Mouse (Mus musculus) midbrain, embryonic 10.5 days (tissue): ENCODE data around the gene Yif1b. TPM values are rescaled to one million over a fixed set of nuclear protein-coding genes. Genes with fewer than 3 reads are reported as not detected.

Experiments used
- DNase-seq: peaks from one replicate; pipeline ENCODE4 v3.0.0-alpha.2; 2017; ENCODE audit warnings: low spot score
- H3K27ac ChIP-seq: fragments of 300-500 bp; sonication (generic); replicated peaks from 2 replicates; pipeline ENCODE4 v1.5.1; 2016; ENCODE audit warnings: mild to moderate bottlenecking
- H3K27me3 ChIP-seq: fragments of 300-500 bp; sonication (generic); 2 replicates; pipeline ENCODE4 v1.6.1; 2016; ENCODE audit warnings: low read depth, mild to moderate bottlenecking; ENCODE audit not compliant: poor library complexity, severe bottlenecking
- H3K36me3 ChIP-seq: fragments of 300-500 bp; sonication (generic); 2 replicates; pipeline ENCODE4 v1.6.1; 2016; ENCODE audit warnings: mild to moderate bottlenecking, moderate library complexity
- H3K4me1 ChIP-seq: fragments of 300-500 bp; sonication (generic); 2 replicates; pipeline ENCODE4 v1.6.1; 2016
- H3K4me3 ChIP-seq: fragments of 300-500 bp; sonication (generic); 2 replicates; pipeline ENCODE4 v1.5.1; 2016; ENCODE audit warnings: mild to moderate bottlenecking, moderate library complexity
- H3K9me3 ChIP-seq: fragments of 300-500 bp; sonication (generic); replicated peaks from 2 replicates; pipeline ENCODE4 v1.6.1; 2016; ENCODE audit warnings: mild to moderate bottlenecking
- WGBS: fragments of 180-500 bp; shearing (Covaris S2); methylation state at CpG from one replicate; pipeline ENCODE4 v1.1.7; 2016; 5-methylcytosine and 5-hydroxymethylcytosine counted together
- polyA plus RNA-seq: library from polyadenylated mRNA; unstranded; fragments of >200 nt; fragmentation: Nextera tagmentation; extraction: Ambion mirVana; gene quantifications from 2 replicates; pipeline ENCODE4 v1.2.1, GENCODE M21; 2016

Yif1b gene
- polyA plus RNA-seq, 1 experiment from 2014 or later: 111 TPM

- Histone ChIP-seq H3K27me3 (peaks cover 29% of the 10 kb centered on the region), H3K36me3 (peaks cover 36% of the 10 kb centered on the region), H3K4me3 (peak overlapping the region; percentile 49), H3K4me1 (peaks cover 20% of the 10 kb centered on the region), H3K9me3 (no peaks in the 10 kb centered on the region), H3K27ac (no peak overlapping the region)
- WGBS: 23% methylated on average over 16 of the region's 16 CpGs
- DNase-seq: peak; percentile 79
These were observed 9.2 kb downstream of the Yif1b start for GRCm38 (mm10) chr7:29247314-29247700.

GRCm38 (mm10) chr7:29247706-29248105 is 9.6 kb downstream of the Yif1b start:
- H3K27ac ChIP-seq: peak overlapping the region; percentile 46
- DNase-seq: no peak
- 12% methylated on average over 19 of the region's 19 CpGs for WGBS

GRCm38 (mm10) chr7:29248261-29248841 is 10.2 kb downstream of the Yif1b start, which contains the start of gene 2200002D01Rik:
TSS of gene 2200002D01Rik (minus strand) at chr7:29248466.
- H3K27ac ChIP-seq: peak within 1 kb of the TSS; percentile 46
- H3K4me3 ChIP-seq: peak within 1 kb of the TSS; percentile 49
- H3K27me3 ChIP-seq: peaks cover 29% of the 10 kb centered on the region
- 8% methylated on average over 20 of the region's 20 CpGs for WGBS
- peaks cover 20% of the 10 kb centered on the region for H3K4me1 ChIP-seq
- H3K9me3 ChIP-seq: no peaks in the 10 kb centered on the region
- peak; percentile 45 for DNase-seq
- peaks cover 36% of the 10 kb centered on the region for H3K36me3 ChIP-seq

More at GRCm38 (mm10) chr7:29247706-29248105, 9.6 kb downstream of the Yif1b start:
- Histone ChIP-seq H3K36me3 (peaks cover 36% of the 10 kb centered on the region), H3K9me3 (no peaks in the 10 kb centered on the region), H3K27me3 (peaks cover 29% of the 10 kb centered on the region), H3K4me1 (peaks cover 20% of the 10 kb centered on the region), H3K4me3 (peak overlapping the region; percentile 49)

GRCm38 (mm10) chr7:29251166-29251565 is 13.0 kb downstream of the Yif1b start:
- DNase-seq: no peak
- Histone ChIP-seq H3K4me1 (peaks cover 25% of the 10 kb centered on the region), H3K27ac (no peak overlapping the region), H3K36me3 (peaks cover 11% of the 10 kb centered on the region), H3K27me3 (peaks cover 29% of the 10 kb centered on the region), H3K9me3 (no peaks in the 10 kb centered on the region), H3K4me3 (no peak overlapping the region)
- WGBS: 90% methylated on average over 3 of the region's 3 CpGs

GRCm38 (mm10) chr7:29253842-29254241 is 15.7 kb downstream of the Yif1b start:
- H3K9me3 ChIP-seq: no peaks in the 10 kb centered on the region
- no peaks in the 10 kb centered on the region for H3K36me3 ChIP-seq
- peaks cover 14% of the 10 kb centered on the region for H3K4me1 ChIP-seq
- H3K4me3 ChIP-seq: no peak overlapping the region
- DNase-seq: no peak
- peaks cover 9% of the 10 kb centered on the region for H3K27me3 ChIP-seq
- no peak overlapping the region for H3K27ac ChIP-seq
- 55% methylated on average over 5 of the region's 5 CpGs for WGBS

GRCm38 (mm10) chr7:29255875-29256274 is 17.7 kb downstream of the Yif1b start:
- DNase-seq: no peak
- WGBS: 85% methylated on average over 4 of the region's 4 CpGs
- no peaks in the 10 kb centered on the region for H3K27me3 ChIP-seq
- no peak overlapping the region for H3K4me3 ChIP-seq
- no peaks in the 10 kb centered on the region for H3K36me3 ChIP-seq
- H3K27ac ChIP-seq: no peak overlapping the region
- H3K9me3 ChIP-seq: no peaks in the 10 kb centered on the region
- H3K4me1 ChIP-seq: peaks cover 30% of the 10 kb centered on the region

GRCm38 (mm10) chr7:29257368-29257767 is 19.2 kb downstream of the Yif1b start:
- no peak for DNase-seq
- Histone ChIP-seq H3K4me3 (no peak overlapping the region), H3K27me3 (no peaks in the 10 kb centered on the region), H3K4me1 (peaks cover 30% of the 10 kb centered on the region), H3K9me3 (no peaks in the 10 kb centered on the region), H3K36me3 (no peaks in the 10 kb centered on the region), H3K27ac (no peak overlapping the region)
- 86% methylated on average over 1 of the region's 1 CpGs for WGBS

- peak overlapping the region; percentile 68 for H3K27ac ChIP-seq
- WGBS: 76% methylated on average over 10 of the region's 10 CpGs
- no peak overlapping the region for H3K4me3 ChIP-seq
- DNase-seq: no peak
- no peaks in the 10 kb centered on the region for H3K27me3 ChIP-seq
- peaks cover 25% of the 10 kb centered on the region for H3K4me1 ChIP-seq
- no peaks in the 10 kb centered on the region for H3K9me3 ChIP-seq
- H3K36me3 ChIP-seq: no peaks in the 10 kb centered on the region
These were observed 21.9 kb downstream of the Yif1b start for GRCm38 (mm10) chr7:29259781-29260730.

- WGBS: 82% methylated on average over 6 of the region's 6 CpGs
These were observed 24.0 kb downstream of the Yif1b start for GRCm38 (mm10) chr7:29262151-29262550.

GRCm38 (mm10) chr7:29263831-29264230 is 25.7 kb downstream of the Yif1b start:
- H3K27me3 ChIP-seq: no peaks in the 10 kb centered on the region
- no peak overlapping the region for H3K27ac ChIP-seq
- H3K4me1 ChIP-seq: peaks cover 16% of the 10 kb centered on the region
- H3K36me3 ChIP-seq: no peaks in the 10 kb centered on the region
- no peak for DNase-seq
- WGBS: 89% methylated on average over 3 of the region's 3 CpGs
- no peak overlapping the region for H3K4me3 ChIP-seq
- no peaks in the 10 kb centered on the region for H3K9me3 ChIP-seq

More at GRCm38 (mm10) chr7:29262151-29262550, 24.0 kb downstream of the Yif1b start:
- no peak overlapping the region for H3K4me3 ChIP-seq
- H3K27ac ChIP-seq: no peak overlapping the region
- H3K4me1 ChIP-seq: peaks cover 25% of the 10 kb centered on the region
- DNase-seq: no peak
- no peaks in the 10 kb centered on the region for H3K9me3 ChIP-seq
- H3K27me3 ChIP-seq: no peaks in the 10 kb centered on the region
- H3K36me3 ChIP-seq: no peaks in the 10 kb centered on the region

- H3K4me1 ChIP-seq: no peaks in the 10 kb centered on the region
- DNase-seq: no peak
- H3K27me3 ChIP-seq: no peaks in the 10 kb centered on the region
- no peaks in the 10 kb centered on the region for H3K36me3 ChIP-seq
- no peak overlapping the region for H3K4me3 ChIP-seq
- H3K9me3 ChIP-seq: no peaks in the 10 kb centered on the region
- WGBS: 83% methylated on average over 7 of the region's 7 CpGs
- no peak overlapping the region for H3K27ac ChIP-seq
These were observed 27.5 kb downstream of the Yif1b start for GRCm38 (mm10) chr7:29265636-29266035.

- no peak for DNase-seq
- 77% methylated on average over 4 of the region's 4 CpGs for WGBS
- no peaks in the 10 kb centered on the region for H3K9me3 ChIP-seq
- H3K27me3 ChIP-seq: no peaks in the 10 kb centered on the region
- no peak overlapping the region for H3K27ac ChIP-seq
- H3K36me3 ChIP-seq: no peaks in the 10 kb centered on the region
- no peaks in the 10 kb centered on the region for H3K4me1 ChIP-seq
- no peak overlapping the region for H3K4me3 ChIP-seq
These were observed 28.8 kb downstream of the Yif1b start for GRCm38 (mm10) chr7:29266931-29267330.

GRCm38 (mm10) chr7:29270445-29270844 is 32.3 kb downstream of the Yif1b start:
- no peak for DNase-seq
- H3K36me3 ChIP-seq: no peaks in the 10 kb centered on the region
- WGBS: 91% methylated on average over 4 of the region's 4 CpGs

More at GRCm38 (mm10) chr7:29270445-29270844, 32.3 kb downstream of the Yif1b start:
- Histone ChIP-seq H3K27ac (no peak overlapping the region), H3K9me3 (no peaks in the 10 kb centered on the region), H3K4me3 (no peak overlapping the region), H3K27me3 (no peaks in the 10 kb centered on the region), H3K4me1 (no peaks in the 10 kb centered on the region)
